Mouse (Mus musculus): ENCODE results near the gene Ufd1.

Gene Ufd1

GRCm38 (mm10) chr16:18811468-18812384 lies at the start of gene Ufd1, which contains the start of gene Cdc45:
Gene Ufd1, plus strand, starts transcription at chr16:18811779.
Gene Cdc45, minus strand, starts transcription at chr16:18811987.
- peak; percentile 95 for ATAC-seq (ENCODE audit: low TSS enrichment)

GRCm38 (mm10) chr16:18762960-18763359 lies 48.6 kb upstream of the Ufd1 start:
- ATAC-seq (ENCODE audit: low TSS enrichment), result no peak

GRCm38 (mm10) chr16:18766390-18766789 lies 45.2 kb upstream of the Ufd1 start:
- no peak for ATAC-seq (ENCODE audit: low TSS enrichment)

- no peak for ATAC-seq (ENCODE audit: low TSS enrichment)
Observed at GRCm38 (mm10) chr16:18769501-18769900, 42.1 kb upstream of the Ufd1 start.

GRCm38 (mm10) chr16:18773936-18774335 lies 37.6 kb upstream of the Ufd1 start:
- no peak for ATAC-seq (ENCODE audit: low TSS enrichment)

- ATAC-seq (ENCODE audit: low TSS enrichment), result no peak
Observed at GRCm38 (mm10) chr16:18775621-18776555, 35.7 kb upstream of the Ufd1 start.

- no peak for ATAC-seq (ENCODE audit: low TSS enrichment)
Observed at GRCm38 (mm10) chr16:18776556-18777100, 35.0 kb upstream of the Ufd1 start, which contains the start of gene Cldn5. Gene Cldn5, plus strand, starts transcription at chr16:18776847.

- peak; percentile 20; the same call in 1 of the 2 replicates for ATAC-seq (ENCODE audit: low TSS enrichment)
Observed at GRCm38 (mm10) chr16:18777101-18778080, 34.2 kb upstream of the Ufd1 start.

GRCm38 (mm10) chr16:18778461-18778860 lies 33.1 kb upstream of the Ufd1 start:
- no peak for ATAC-seq (ENCODE audit: low TSS enrichment)

- ATAC-seq (ENCODE audit: low TSS enrichment), result no peak
Observed at GRCm38 (mm10) chr16:18781810-18782209, 29.8 kb upstream of the Ufd1 start.

GRCm38 (mm10) chr16:18785025-18785424 lies 26.6 kb upstream of the Ufd1 start:
- ATAC-seq (ENCODE audit: low TSS enrichment), result no peak

GRCm38 (mm10) chr16:18785485-18785884 lies 26.1 kb upstream of the Ufd1 start:
- ATAC-seq (ENCODE audit: low TSS enrichment), result no peak

- no peak for ATAC-seq (ENCODE audit: low TSS enrichment)
Observed at GRCm38 (mm10) chr16:18786652-18787051, 24.9 kb upstream of the Ufd1 start.

- no peak for ATAC-seq (ENCODE audit: low TSS enrichment)
Observed at GRCm38 (mm10) chr16:18788627-18789406, 22.8 kb upstream of the Ufd1 start.

GRCm38 (mm10) chr16:18795223-18795899 lies 16.2 kb upstream of the Ufd1 start:
- ATAC-seq (ENCODE audit: low TSS enrichment), result peak; percentile 80

- ATAC-seq (ENCODE audit: low TSS enrichment), result no peak
Observed at GRCm38 (mm10) chr16:18796645-18797044, 14.9 kb upstream of the Ufd1 start.

- no peak for ATAC-seq (ENCODE audit: low TSS enrichment)
Observed at GRCm38 (mm10) chr16:18798151-18798550, 13.4 kb upstream of the Ufd1 start.

- peak; percentile 84 for ATAC-seq (ENCODE audit: low TSS enrichment)
Observed at GRCm38 (mm10) chr16:18798841-18799240, 12.7 kb upstream of the Ufd1 start.

- no peak for ATAC-seq (ENCODE audit: low TSS enrichment)
Observed at GRCm38 (mm10) chr16:18805746-18806145, 5.8 kb upstream of the Ufd1 start.

All from frontal cortex, adult (tissue).